Mouse (Mus musculus): Measurements from ENCODE around the gene Astn1.

DNA sequence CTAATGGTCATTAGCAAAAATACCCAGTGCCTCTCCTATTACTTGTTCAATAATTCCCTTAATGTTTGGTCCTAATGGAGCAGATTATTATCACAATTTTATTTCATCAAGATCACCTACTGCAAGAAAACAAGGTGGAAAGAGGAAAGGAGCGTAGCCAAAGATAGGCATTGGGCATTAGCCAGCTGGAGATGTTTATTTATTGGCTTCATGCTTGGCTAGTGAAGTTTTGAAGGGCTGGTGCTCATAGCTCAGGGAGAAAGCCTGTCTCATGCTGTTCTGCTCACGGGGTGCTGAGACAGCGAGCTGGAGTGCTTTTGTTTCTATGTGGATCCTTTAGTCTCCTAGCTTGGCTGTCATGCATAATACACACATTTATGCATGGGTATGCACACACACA, 131.2 kb downstream of the Astn1 start:
- TF ChIP-seq CTCF (IDR thresholded peaks at IDR 0.05; ENCODE audit: low read depth), result no peak
- no peak for TF ChIP-seq EP300 (IDR thresholded peaks at IDR 0.05; ENCODE audit: low read depth)
